Mouse (Mus musculus) CD4-positive, CD25-positive, alpha-beta regulatory T cell, adult 9 weeks (primary cell): Measurements from ENCODE around the gene Cmpk1. TPM values are rescaled to one million over a fixed set of nuclear protein-coding genes. Genes with fewer than 3 reads are reported as not detected.

Experiments used
- polyA plus RNA-seq: library from polyadenylated mRNA; unstranded; fragments of 100-300 nt; shearing (Covaris generic); gene quantifications from one replicate; pipeline ENCODE4 v1.2.1, GENCODE M21; 2017

The Cmpk1 gene
- 43.8 TPM for polyA plus RNA-seq

DNA sequence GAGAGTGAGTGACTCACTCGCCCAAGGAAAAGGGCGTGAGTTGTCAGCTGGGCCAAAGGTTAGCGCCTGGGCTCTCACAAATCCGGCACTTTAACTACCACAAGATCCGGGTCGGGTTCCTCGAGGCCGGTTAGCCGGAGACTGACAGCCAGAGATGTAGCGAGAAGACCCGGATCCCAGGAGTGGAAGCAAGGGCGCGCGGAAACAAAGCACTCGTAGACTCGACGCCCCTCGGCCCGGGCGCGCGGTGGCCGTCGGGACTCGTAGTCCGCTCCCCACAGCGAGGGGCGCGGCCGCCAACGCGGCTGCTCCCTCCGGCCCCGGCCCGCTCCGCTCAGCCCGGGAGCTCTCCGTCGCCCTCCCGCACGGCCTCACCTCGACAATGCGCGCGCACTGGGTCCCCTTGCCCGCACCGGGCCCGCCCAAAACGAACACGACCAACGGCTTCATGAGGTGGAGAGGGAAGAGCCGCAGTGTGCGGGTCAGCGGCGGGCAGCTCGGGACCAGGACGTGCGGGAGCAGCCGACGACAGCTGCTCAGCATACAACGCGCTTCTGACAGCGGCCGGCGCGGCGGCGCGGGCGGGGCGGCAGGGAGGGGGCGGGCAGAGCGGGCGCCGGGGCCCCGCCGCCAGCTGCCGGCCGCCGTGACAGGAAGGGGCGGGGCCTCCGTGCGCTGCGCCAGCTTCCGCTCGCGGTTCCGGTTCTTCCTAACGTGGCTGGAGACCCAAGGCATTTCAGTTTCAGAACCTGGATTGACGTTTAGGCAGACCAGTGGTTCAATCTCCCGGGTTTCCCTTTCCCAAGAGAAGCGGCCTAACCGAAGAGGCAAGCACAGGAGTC lies at the start of gene Cmpk1:
Cmpk1 (minus strand) TSS at position 651 of the 842 bp plus-strand sequence.

DNA sequence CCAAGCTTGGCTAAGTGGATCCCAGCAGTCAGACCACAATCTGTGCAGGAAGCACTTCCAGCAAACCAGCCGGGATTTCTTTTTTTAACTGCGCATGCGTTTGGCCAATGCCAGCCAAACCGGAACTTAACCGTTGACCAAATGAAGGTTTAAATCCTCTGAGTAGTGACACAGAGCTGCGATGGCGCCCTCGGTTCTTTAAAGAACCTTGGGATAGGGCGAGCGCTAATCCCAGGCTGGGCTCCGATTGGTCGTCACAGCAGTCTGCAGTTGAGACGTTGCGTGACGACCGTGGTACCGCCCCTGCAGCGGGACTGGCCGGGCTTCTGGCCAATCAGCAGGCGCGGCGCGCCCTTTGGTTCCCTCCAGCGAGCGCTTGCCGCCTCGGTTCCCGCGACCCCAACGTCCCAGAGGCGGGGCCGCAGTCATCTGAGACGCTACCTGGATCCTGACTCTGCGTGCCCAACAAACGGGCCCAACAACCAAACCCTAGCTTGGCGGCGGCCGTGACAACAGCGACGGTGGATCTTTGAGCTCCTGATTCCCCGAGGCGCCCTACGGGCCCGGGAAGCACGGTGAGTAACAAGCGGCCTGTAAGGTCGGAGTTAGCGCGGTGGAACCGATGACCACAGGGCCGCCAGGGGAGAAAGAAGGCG lies 12.9 kb upstream of the Cmpk1 start, which contains the start of gene Stil:
Stil (plus strand) TSS at position 387 of the 656 bp plus-strand sequence.

DNA sequence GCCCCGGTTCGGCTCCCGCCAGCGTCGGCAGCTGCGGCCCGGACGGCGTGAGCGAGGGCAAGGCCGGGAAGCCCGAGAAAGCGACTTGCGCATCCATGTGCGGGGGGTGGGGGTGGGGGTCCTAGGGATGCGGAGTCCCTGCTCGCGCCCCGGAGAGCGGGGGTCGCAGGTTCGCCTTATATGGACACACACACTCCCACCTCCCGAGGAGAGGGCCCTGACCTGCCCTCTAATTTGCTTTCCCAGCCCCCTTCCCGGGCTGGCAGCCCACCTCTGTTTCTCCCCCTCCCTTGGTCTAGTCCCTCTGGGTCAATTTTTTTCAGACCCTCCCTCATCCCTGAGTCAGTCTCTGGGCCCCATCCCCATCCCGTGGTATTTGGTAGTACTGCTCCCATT lies 61.1 kb downstream of the Cmpk1 start, which contains the start of gene Foxe3:
Foxe3 (minus strand) TSS at position 97 of the 396 bp plus-strand sequence.

Other genes starting within 250 kb of the Cmpk1 start
- gene Gm12830, start 165.5 kb downstream of the Cmpk1 start, polyA plus RNA-seq = not detected
- 0.10 TPM for gene Foxd2, start 78.4 kb downstream of the Cmpk1 start, polyA plus RNA-seq
- not detected for gene Foxe3, start 61.2 kb downstream of the Cmpk1 start, polyA plus RNA-seq
- 1.3 TPM for gene Stil, start 12.9 kb upstream of the Cmpk1 start, polyA plus RNA-seq
- not detected for gene Tal1, start 69.2 kb upstream of the Cmpk1 start, polyA plus RNA-seq
- gene Pdzk1ip1, start 101.5 kb upstream of the Cmpk1 start, polyA plus RNA-seq = 28.7 TPM
- gene Cyp4x1, start 147.0 kb upstream of the Cmpk1 start, polyA plus RNA-seq = not detected